Mouse (Mus musculus) heart, embryonic 13.5 days (tissue): ENCODE data around the gene Zcwpw1. TPM values are rescaled to one million over a fixed set of nuclear protein-coding genes. Genes with fewer than 3 reads are reported as not detected.

ENCODE experiments used
- ATAC-seq: fragments of 200-750 bp; cut with Nextera tagmentation; 2 replicates; pipeline ENCODE4 v1.8.0; 2017; ENCODE audit warnings: moderate TSS enrichment; ENCODE audit not compliant: insufficient number of reproducible peaks, low FRiP score, low TSS enrichment; ENCODE audit errors: extremely low read depth
- H3K27ac ChIP-seq: fragments of 300-500 bp; sonication (generic); replicated peaks from 2 replicates; pipeline ENCODE4 v1.5.1; 2015; ENCODE audit warnings: moderate library complexity, mild to moderate bottlenecking, inconsistent platforms
- H3K27me3 ChIP-seq: fragments of 300-500 bp; sonication (generic); replicated peaks from 2 replicates; pipeline ENCODE4 v1.6.1; 2015; ENCODE audit warnings: mild to moderate bottlenecking, inconsistent platforms
- H3K36me3 ChIP-seq: fragments of 300-500 bp; sonication (generic); 2 replicates; pipeline ENCODE4 v1.6.1; 2015; ENCODE audit warnings: mild to moderate bottlenecking, inconsistent platforms
- H3K4me1 ChIP-seq: fragments of 300-500 bp; sonication (generic); 2 replicates; pipeline ENCODE4 v1.6.1; 2015; ENCODE audit warnings: inconsistent platforms
- H3K4me2 ChIP-seq: fragments of 300-500 bp; sonication (generic); 2 replicates; pipeline ENCODE4 v1.6.1; 2015; ENCODE audit warnings: inconsistent platforms, mild to moderate bottlenecking, moderate library complexity
- H3K4me3 ChIP-seq: fragments of 300-500 bp; sonication (generic); 2 replicates; pipeline ENCODE4 v1.5.1; 2015; ENCODE audit warnings: moderate library complexity, mild to moderate bottlenecking, inconsistent platforms
- H3K9ac ChIP-seq: fragments of 300-500 bp; sonication (generic); 2 replicates; pipeline ENCODE4 v1.6.1; 2015; ENCODE audit warnings: inconsistent platforms, mild to moderate bottlenecking, moderate library complexity
- H3K9me3 ChIP-seq: fragments of 300-500 bp; sonication (generic); 2 replicates; pipeline ENCODE4 v1.6.1; 2016; ENCODE audit warnings: inconsistent platforms
- WGBS: fragments of 180-500 bp; shearing (Covaris S2); methylation state at CpG from one replicate; pipeline ENCODE4 v1.1.7; 2015; ENCODE audit warnings: mixed read lengths; 5-methylcytosine and 5-hydroxymethylcytosine counted together
- polyA plus RNA-seq: library from polyadenylated mRNA; unstranded; fragments of >200 nt; fragmentation: Nextera tagmentation; extraction: Ambion mirVana; gene quantifications from 2 replicates; pipeline ENCODE4 v1.2.1, GENCODE M21; 2015

The Zcwpw1 gene
- polyA plus RNA-seq: 7.6 and 7.7 TPM in 2 replicates

- H3K9me3 ChIP-seq: no peaks in the 10 kb centered on the region
- peak; percentile 20; the same call in 1 of the 2 replicates for ATAC-seq
- H3K36me3 ChIP-seq: peaks cover 27% of the 10 kb centered on the region
- H3K27me3 ChIP-seq: no peaks in the 10 kb centered on the region
- H3K9ac ChIP-seq: peak within 1 kb of the TSS; percentile 98
- peak within 1 kb of the TSS; percentile 90 for H3K4me3 ChIP-seq
- peak within 1 kb of the TSS; percentile 97 for H3K4me2 ChIP-seq
- H3K4me1 ChIP-seq: peaks cover 36% of the 10 kb centered on the region
- peak within 1 kb of the TSS; percentile 98 for H3K27ac ChIP-seq
- under 1% methylated on average over 48 of the region's 48 CpGs for WGBS
Measured at GRCm38 (mm10) chr5:137787151-137787928, at the start of gene Zcwpw1, which contains the start of gene Mepce. Gene Zcwpw1 (plus strand): TSS chr5:137787798. Gene Mepce (minus strand): TSS chr5:137787655.

GRCm38 (mm10) chr5:137738516-137738915 is 49.1 kb upstream of the Zcwpw1 start:
- ATAC-seq: no peak
- no peak overlapping the region for H3K4me2 ChIP-seq
- H3K9me3 ChIP-seq: no peaks in the 10 kb centered on the region
- 0 out of 2 replicates have a peak overlapping the region, but pooled peaks have one; percentile 81 for H3K9ac ChIP-seq
- no peaks in the 10 kb centered on the region for H3K27me3 ChIP-seq
- H3K4me1 ChIP-seq: peaks cover 40% of the 10 kb centered on the region
- H3K4me3 ChIP-seq: no peak overlapping the region
- 46% methylated on average over 5 of the region's 5 CpGs for WGBS
- H3K36me3 ChIP-seq: peaks cover 28% of the 10 kb centered on the region
- H3K27ac ChIP-seq: no peak overlapping the region

- WGBS: 75% methylated on average over 9 of the region's 9 CpGs
- Histone ChIP-seq H3K9me3 (no peaks in the 10 kb centered on the region), H3K4me2 (0 out of 2 replicates have a peak overlapping the region, but pooled peaks have one; percentile 91), H3K4me1 (peaks cover 36% of the 10 kb centered on the region), H3K27ac (no peak overlapping the region), H3K9ac (peak overlapping the region; percentile 81), H3K36me3 (peaks cover 26% of the 10 kb centered on the region), H3K4me3 (no peak overlapping the region), H3K27me3 (no peaks in the 10 kb centered on the region)
- ATAC-seq: no peak
Measured at GRCm38 (mm10) chr5:137739471-137739870, 48.1 kb upstream of the Zcwpw1 start.

- H3K4me2 ChIP-seq: peak overlapping the region; percentile 91
Measured at GRCm38 (mm10) chr5:137740506-137740905, 47.1 kb upstream of the Zcwpw1 start.

GRCm38 (mm10) chr5:137741023-137741931 is 46.3 kb upstream of the Zcwpw1 start, which contains the start of gene Nyap1:
Gene Nyap1 (minus strand): TSS chr5:137741607.
- Histone ChIP-seq H3K4me1 (peaks cover 38% of the 10 kb centered on the region), H3K9me3 (no peaks in the 10 kb centered on the region), H3K9ac (peak within 1 kb of the TSS; percentile 81), H3K27me3 (no peaks in the 10 kb centered on the region), H3K4me3 (peak within 1 kb of the TSS; percentile 66), H3K27ac (peak within 1 kb of the TSS; percentile 60), H3K4me2 (peak within 1 kb of the TSS; percentile 91), H3K36me3 (peaks cover 9% of the 10 kb centered on the region)
- ATAC-seq: peak; percentile 71
- under 1% methylated on average over 71 of the region's 71 CpGs for WGBS

More at GRCm38 (mm10) chr5:137740506-137740905, 47.1 kb upstream of the Zcwpw1 start:
- no peaks in the 10 kb centered on the region for H3K9me3 ChIP-seq
- H3K27me3 ChIP-seq: no peaks in the 10 kb centered on the region
- peaks cover 37% of the 10 kb centered on the region for H3K4me1 ChIP-seq
- whole genome bisulfite sequencing: 13% methylated on average over 11 of the region's 11 CpGs
- ATAC-seq: no peak
- peak overlapping the region; percentile 81 for H3K9ac ChIP-seq
- peaks cover 16% of the 10 kb centered on the region for H3K36me3 ChIP-seq
- peak overlapping the region; percentile 66 for H3K4me3 ChIP-seq
- H3K27ac ChIP-seq: no peak overlapping the region

GRCm38 (mm10) chr5:137742048-137742447 is 45.5 kb upstream of the Zcwpw1 start:
- Histone ChIP-seq H3K27ac (no peak overlapping the region), H3K9ac (peak overlapping the region; percentile 81; the same call in 1 of the 2 replicates), H3K4me2 (peak overlapping the region; percentile 91), H3K4me1 (peaks cover 38% of the 10 kb centered on the region), H3K27me3 (no peaks in the 10 kb centered on the region), H3K4me3 (peak overlapping the region; percentile 66), H3K9me3 (no peaks in the 10 kb centered on the region), H3K36me3 (0 out of 2 replicates have a peak, but pooled peaks cover 5% of the 10 kb centered on the region)
- ATAC-seq: no peak
- WGBS: 53% methylated on average over 10 of the region's 10 CpGs

GRCm38 (mm10) chr5:137742836-137743235 is 44.8 kb upstream of the Zcwpw1 start:
- no peaks in the 10 kb centered on the region for H3K9me3 ChIP-seq
- no peak for ATAC-seq
- H3K4me3 ChIP-seq: no peak overlapping the region
- no peak overlapping the region for H3K27ac ChIP-seq
- no peak overlapping the region for H3K9ac ChIP-seq
- no peaks in the 10 kb centered on the region for H3K27me3 ChIP-seq
- H3K4me1 ChIP-seq: peaks cover 43% of the 10 kb centered on the region
- 0 out of 2 replicates have a peak, but pooled peaks cover 2% of the 10 kb centered on the region for H3K36me3 ChIP-seq
- H3K4me2 ChIP-seq: no peak overlapping the region
- 92% methylated on average over 6 of the region's 6 CpGs for WGBS

- Histone ChIP-seq H3K36me3 (peaks cover 3% of the 10 kb centered on the region), H3K27ac (no peak overlapping the region), H3K4me2 (no peak overlapping the region), H3K27me3 (no peaks in the 10 kb centered on the region), H3K9me3 (no peaks in the 10 kb centered on the region), H3K4me3 (no peak overlapping the region), H3K9ac (no peak overlapping the region), H3K4me1 (peaks cover 48% of the 10 kb centered on the region)
- ATAC-seq: no peak
- 91% methylated on average over 7 of the region's 7 CpGs for WGBS
Measured at GRCm38 (mm10) chr5:137744197-137744596, 43.4 kb upstream of the Zcwpw1 start.

GRCm38 (mm10) chr5:137745214-137746171 is 42.1 kb upstream of the Zcwpw1 start, which contains the start of gene Tsc22d4:
Gene Tsc22d4 (plus strand): TSS chr5:137745730.
- Histone ChIP-seq H3K9ac (peak within 1 kb of the TSS; percentile 96), H3K36me3 (peaks cover 10% of the 10 kb centered on the region), H3K27me3 (no peaks in the 10 kb centered on the region), H3K27ac (peak within 1 kb of the TSS; percentile 99), H3K4me1 (peaks cover 43% of the 10 kb centered on the region), H3K4me2 (peak within 1 kb of the TSS; percentile 97), H3K9me3 (no peaks in the 10 kb centered on the region), H3K4me3 (peak within 1 kb of the TSS; percentile 63)
- peak; percentile 80 for ATAC-seq
- 5% methylated on average over 28 of the region's 28 CpGs for WGBS

GRCm38 (mm10) chr5:137746282-137746850 is 41.2 kb upstream of the Zcwpw1 start:
- ATAC-seq: peak; percentile 31
- under 1% methylated on average over 20 of the region's 20 CpGs for WGBS
- Histone ChIP-seq H3K4me2 (peak overlapping the region; percentile 97), H3K4me3 (peak overlapping the region; percentile 63), H3K27ac (peak overlapping the region; percentile 99), H3K36me3 (peaks cover 19% of the 10 kb centered on the region), H3K9me3 (no peaks in the 10 kb centered on the region), H3K9ac (peak overlapping the region; percentile 96), H3K4me1 (peaks cover 51% of the 10 kb centered on the region), H3K27me3 (no peaks in the 10 kb centered on the region)
